Mouse (Mus musculus) midbrain, embryonic 14.5 days (tissue): ENCODE results near the gene Rreb1. TPM values are rescaled to one million over a fixed set of nuclear protein-coding genes. Genes with fewer than 3 reads are reported as not detected.

Experiments
- ATAC-seq: fragments of 200-750 bp; cut with Nextera tagmentation; 2 replicates; pipeline ENCODE4 v1.8.0; 2017; ENCODE audit warnings: moderate number of reproducible peaks, moderate library complexity; ENCODE audit not compliant: low FRiP score, low TSS enrichment
- DNase-seq: peaks from one replicate; pipeline ENCODE4 v3.0.0-alpha.2; 2015
- H3K27ac ChIP-seq: fragments of 300-500 bp; sonication (generic); replicated peaks from 2 replicates; pipeline ENCODE4 v1.5.1; 2014; ENCODE audit warnings: mild to moderate bottlenecking, low read depth, low read length, moderate library complexity
- H3K27me3 ChIP-seq: fragments of 300-500 bp; sonication (generic); 2 replicates; pipeline ENCODE4 v1.6.1; 2014; ENCODE audit warnings: low read length, control low read depth, mixed read lengths; ENCODE audit not compliant: control insufficient read depth, insufficient read depth
- H3K36me3 ChIP-seq: fragments of 300-500 bp; sonication (generic); 2 replicates; pipeline ENCODE4 v1.6.1; 2014; ENCODE audit warnings: low read length, control low read depth; ENCODE audit not compliant: control insufficient read depth, insufficient read depth
- H3K4me1 ChIP-seq: fragments of 300-500 bp; sonication (generic); 2 replicates; pipeline ENCODE4 v1.6.1; 2014; ENCODE audit warnings: mild to moderate bottlenecking, antibody characterized with exemption, low read length, control low read depth; ENCODE audit not compliant: control insufficient read depth, insufficient read depth
- H3K4me2 ChIP-seq: fragments of 300-500 bp; sonication (generic); 2 replicates; pipeline ENCODE4 v1.6.1; 2014; ENCODE audit warnings: mild to moderate bottlenecking, low read length, moderate library complexity
- H3K4me3 ChIP-seq: fragments of 300-500 bp; sonication (generic); replicated peaks from 2 replicates; pipeline ENCODE4 v1.5.1; 2014; ENCODE audit warnings: low read depth, low read length
- H3K9ac ChIP-seq: fragments of 300-500 bp; sonication (generic); replicated peaks from 2 replicates; pipeline ENCODE4 v1.6.1; 2014; ENCODE audit warnings: mild to moderate bottlenecking, low read length, moderate library complexity
- H3K9me3 ChIP-seq: fragments of 300-500 bp; sonication (generic); 2 replicates; pipeline ENCODE4 v1.6.1; 2016; ENCODE audit warnings: low read length, control low read depth, mixed read lengths; ENCODE audit not compliant: control insufficient read depth
- WGBS: fragments of 180-500 bp; shearing (Covaris S2); extraction: QIAGEN DNeasy Blood & Tissue Kit; methylation state at CpG from one replicate; pipeline ENCODE4 v1.1.7; 2014; 5-methylcytosine and 5-hydroxymethylcytosine counted together
- polyA plus RNA-seq: library from polyadenylated mRNA; unstranded; fragments of >200 nt; fragmentation: Nextera tagmentation; extraction: Ambion mirVana; gene quantifications from 2 replicates; pipeline ENCODE4 v1.2.1, GENCODE M21; 2014

Gene Rreb1
- polyA plus RNA-seq, 1 experiment from 2014 or later, result 3.9 TPM

GRCm38 (mm10) chr13:37959936-37960335 lies 181.7 kb downstream of the Rreb1 start:
- ATAC-seq (no peak), DNase-seq (no peak)
- no peaks in the 10 kb centered on the region for H3K27me3 ChIP-seq
- no peak overlapping the region for H3K27ac ChIP-seq
- H3K9me3 ChIP-seq, result no peaks in the 10 kb centered on the region
- H3K9ac ChIP-seq, result no peak overlapping the region
- 95% methylated on average over 7 of the region's 7 CpGs for whole genome bisulfite sequencing
- 0 out of 2 replicates have a peak, but pooled peaks cover 8% of the 10 kb centered on the region for H3K4me1 ChIP-seq
- no peak overlapping the region for H3K4me3 ChIP-seq
- no peaks in the 10 kb centered on the region for H3K36me3 ChIP-seq
- no peak overlapping the region for H3K4me2 ChIP-seq

- DNase-seq (no peak), ATAC-seq (no peak)
- H3K4me3 ChIP-seq, result no peak overlapping the region
- 92% methylated on average over 9 of the region's 9 CpGs for WGBS
- H3K27me3 ChIP-seq, result no peaks in the 10 kb centered on the region
- no peak overlapping the region for H3K27ac ChIP-seq
- H3K4me2 ChIP-seq, result no peak overlapping the region
- no peaks in the 10 kb centered on the region for H3K9me3 ChIP-seq
- 0 out of 2 replicates have a peak, but pooled peaks cover 14% of the 10 kb centered on the region for H3K4me1 ChIP-seq
- no peak overlapping the region for H3K9ac ChIP-seq
- no peaks in the 10 kb centered on the region for H3K36me3 ChIP-seq
Measured at GRCm38 (mm10) chr13:37962541-37962940, 184.3 kb downstream of the Rreb1 start.

- Histone ChIP-seq H3K27me3 (no peaks in the 10 kb centered on the region), H3K4me1 (0 out of 2 replicates have a peak, but pooled peaks cover 14% of the 10 kb centered on the region), H3K4me2 (peak overlapping the region; percentile 49), H3K9me3 (no peaks in the 10 kb centered on the region), H3K36me3 (no peaks in the 10 kb centered on the region), H3K4me3 (peak overlapping the region; percentile 21; the same call in 1 of the 2 replicates), H3K9ac (no peak overlapping the region), H3K27ac (no peak overlapping the region)
- no peak for ATAC-seq
- under 1% methylated on average over 12 of the region's 12 CpGs for WGBS
- peak; percentile 86 for DNase-seq
Measured at GRCm38 (mm10) chr13:37963354-37964007, 185.3 kb downstream of the Rreb1 start.

GRCm38 (mm10) chr13:37964128-37965087 lies 186.2 kb downstream of the Rreb1 start:
- Histone ChIP-seq H3K9me3 (no peaks in the 10 kb centered on the region), H3K4me1 (0 out of 2 replicates have a peak, but pooled peaks cover 14% of the 10 kb centered on the region), H3K9ac (no peak overlapping the region), H3K27me3 (no peaks in the 10 kb centered on the region), H3K27ac (no peak overlapping the region), H3K36me3 (no peaks in the 10 kb centered on the region), H3K4me2 (peak overlapping the region; percentile 49; the same call in 1 of the 2 replicates), H3K4me3 (no peak overlapping the region)
- ATAC-seq (no peak), DNase-seq (peak; percentile 19)
- 35% methylated on average over 20 of the region's 20 CpGs for WGBS

- no peak for DNase-seq
- 0 out of 2 replicates have a peak, but pooled peaks cover 14% of the 10 kb centered on the region for H3K4me1 ChIP-seq
- no peaks in the 10 kb centered on the region for H3K27me3 ChIP-seq
- no peak overlapping the region for H3K27ac ChIP-seq
- H3K36me3 ChIP-seq, result no peaks in the 10 kb centered on the region
- H3K4me2 ChIP-seq, result no peak overlapping the region
- no peak for ATAC-seq
- H3K4me3 ChIP-seq, result no peak overlapping the region
- WGBS, result 33% methylated on average over 17 of the region's 17 CpGs
- H3K9me3 ChIP-seq, result no peaks in the 10 kb centered on the region
- no peak overlapping the region for H3K9ac ChIP-seq
Measured at GRCm38 (mm10) chr13:37965126-37965914, 187.1 kb downstream of the Rreb1 start.

GRCm38 (mm10) chr13:37966256-37967051 lies 188.3 kb downstream of the Rreb1 start:
- DNase-seq, result no peak
- Histone ChIP-seq H3K4me2 (no peak overlapping the region), H3K27ac (no peak overlapping the region), H3K9ac (no peak overlapping the region), H3K9me3 (no peaks in the 10 kb centered on the region), H3K27me3 (no peaks in the 10 kb centered on the region), H3K4me1 (0 out of 2 replicates have a peak, but pooled peaks cover 14% of the 10 kb centered on the region), H3K4me3 (no peak overlapping the region), H3K36me3 (no peaks in the 10 kb centered on the region)
- WGBS, result 79% methylated on average over 15 of the region's 15 CpGs
- no peak for ATAC-seq

- no peak overlapping the region for H3K27ac ChIP-seq
- no peak for DNase-seq
- no peak overlapping the region for H3K9ac ChIP-seq
- H3K4me2 ChIP-seq, result no peak overlapping the region
- H3K27me3 ChIP-seq, result no peaks in the 10 kb centered on the region
- 45% methylated on average over 12 of the region's 12 CpGs for WGBS
- H3K36me3 ChIP-seq, result 0 out of 2 replicates have a peak, but pooled peaks cover 6% of the 10 kb centered on the region
- no peaks in the 10 kb centered on the region for H3K9me3 ChIP-seq
- no peak overlapping the region for H3K4me3 ChIP-seq
- ATAC-seq, result no peak
- 0 out of 2 replicates have a peak, but pooled peaks cover 14% of the 10 kb centered on the region for H3K4me1 ChIP-seq
Measured at GRCm38 (mm10) chr13:37967052-37967437, 188.8 kb downstream of the Rreb1 start.
